25 mouse cellular contexts compared by ENCODE assay signal in the genomic region with DNA sequence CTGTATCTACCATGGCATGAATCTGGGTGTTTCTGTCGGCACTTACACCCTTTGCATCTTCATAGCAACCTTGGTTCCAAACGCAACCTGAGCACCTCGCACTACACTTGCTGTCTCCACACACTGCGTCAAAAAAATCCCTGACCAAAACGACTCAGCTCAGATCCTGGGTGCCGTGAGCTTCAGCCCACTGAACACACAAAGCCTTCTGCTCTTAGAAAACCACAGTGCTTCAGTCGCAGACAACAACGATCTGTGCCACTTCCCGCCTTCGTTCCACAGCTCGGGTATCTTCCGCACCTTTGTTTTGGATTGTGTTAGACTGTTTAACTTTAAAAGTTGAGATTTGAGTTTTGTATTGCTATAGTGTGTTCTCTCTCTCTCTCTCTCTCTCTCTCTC.
A peak's percentile ranks its signal among the peaks of the same experiment; 100 is the strongest.
DNase-seq lines count a peak whose midpoint lies in the region; ATAC-seq and TF ChIP-seq lines count a peak whose summit lies in the region.
"Had no signal": no experiment of that assay in that cellular context is flagged by ENCODE, and none has a peak within 500 bp of the region (broad histone marks: within the 10 kb centered on the region; RNA-seq: fewer than 3 reads in every experiment).

No protein-coding gene starts in this region.

- H3K27me3 ChIP-seq in thymus, adult 2 months (ENCODE audit: control insufficient read depth, insufficient read depth, low read length): no peaks in the 10 kb centered on the region
- no peaks in the 10 kb centered on the region for H3K27me3 ChIP-seq in liver, postnatal 0 days (ENCODE audit: insufficient read depth, low read length)
- H3K27me3 ChIP-seq: embryonic facial prominence, embryonic 12.5 days; forebrain, embryonic 12.5 days; limb, embryonic 12.5 days had no signal

- no peak for TF ChIP-seq EP300 in liver, postnatal 0 days (IDR thresholded peaks at IDR 0.05; ENCODE audit: low read depth)

- TF ChIP-seq POLR2A in thymus, adult 2 months (IDR thresholded peaks at IDR 0.05; ENCODE audit: control insufficient read depth, extremely low read depth, insufficient read depth, low read length, poor library complexity): no peak

- no peak overlapping the region for H3K4me2 ChIP-seq in liver, postnatal 0 days (ENCODE audit: low read depth, low read length)
- H3K4me2 ChIP-seq: embryonic facial prominence, embryonic 12.5 days; forebrain, embryonic 12.5 days; heart, embryonic 11.5 days; limb, embryonic 12.5 days; liver, embryonic 11.5 days had no signal

- peak; percentile 78 for ATAC-seq in CD4-positive, CD25-positive, alpha-beta regulatory T cell, adult 4 months
- ATAC-seq in liver, postnatal 0 days: no peak
- ATAC-seq: hindbrain, postnatal 0 days; midbrain, embryonic 16.5 days had no signal

- no peak for TF ChIP-seq CTCF in thymus, adult 2 months (IDR thresholded peaks at IDR 0.05; ENCODE audit: borderline replicate concordance, control insufficient read depth, extremely low read depth, insufficient read depth, low read length, poor library complexity)
- TF ChIP-seq CTCF in liver, postnatal 0 days (IDR thresholded peaks at IDR 0.05; ENCODE audit: low read depth): no peak

- peaks cover 25% of the 10 kb centered on the region for H3K4me1 ChIP-seq in thymus, adult 2 months (replicated peaks; ENCODE audit: control insufficient read depth, insufficient read depth, low read length)
- H3K4me1 ChIP-seq in liver, postnatal 0 days (ENCODE audit: insufficient read depth): no peaks in the 10 kb centered on the region
- H3K4me1 ChIP-seq: embryonic facial prominence, embryonic 12.5 days; forebrain, embryonic 12.5 days; limb, embryonic 12.5 days; midbrain, embryonic 10.5 days had no signal

- WGBS in thymus, adult 2 months: 7% methylated on average over 12 of the region's 12 CpGs
- 53% methylated on average over 12 of the region's 12 CpGs for WGBS in liver, postnatal 0 days (ENCODE audit: insufficient replicate concordance)

- peak overlapping the region; percentile 28 for H3K27ac ChIP-seq in thymus, adult 2 months (ENCODE audit: control insufficient read depth, insufficient read depth, low read length)
- H3K27ac ChIP-seq in liver, postnatal 0 days (ENCODE audit: low read depth): no peak overlapping the region
- H3K27ac ChIP-seq: embryonic facial prominence, embryonic 12.5 days; forebrain, embryonic 12.5 days; hindbrain, postnatal 0 days; kidney, postnatal 0 days; limb, embryonic 12.5 days; midbrain, embryonic 10.5 days had no signal

- H3K4me3 ChIP-seq in thymus, adult 2 months (ENCODE audit: control insufficient read depth, insufficient read depth, low read length): peak overlapping the region; percentile 9; the same call in 1 of the 2 replicates
- no peak overlapping the region for H3K4me3 ChIP-seq in liver, postnatal 0 days (ENCODE audit: low read depth, low read length)
- H3K4me3 ChIP-seq: embryonic facial prominence, embryonic 12.5 days; forebrain, embryonic 12.5 days; limb, embryonic 12.5 days; midbrain, embryonic 10.5 days; myocyte had no signal

- peak; percentile 18 for DNase-seq in ZHBTc4 (ENCODE audit: low read depth, low spot score)
- DNase-seq in thymus, adult 2 months: peak; percentile 39
- peak; percentile 42 for DNase-seq in thymus, postnatal 4 days
- DNase-seq in kidney, postnatal 4 days: no peak
- DNase-seq in frontal cortex, postnatal 10 days (ENCODE audit: low spot score in 2 of 2): no peak
- no peak for DNase-seq in liver, postnatal 0 days
- DNase-seq: adrenal gland, adult 8-10 months; B cell, adult 2 months; cerebellum, adult 11-12 months; cerebellum, postnatal 25 days; kidney, adult 11 months; lung, adult 18-20 months; lung, postnatal 10 days; right cerebral cortex, adult 18-20 months had no signal

- no peaks in the 10 kb centered on the region for H3K9me3 ChIP-seq in liver, postnatal 0 days (ENCODE audit: low read length)
- H3K9me3 ChIP-seq: embryonic facial prominence, embryonic 12.5 days; forebrain, embryonic 12.5 days; limb, embryonic 12.5 days; midbrain, embryonic 10.5 days had no signal

- no peaks in the 10 kb centered on the region for H3K36me3 ChIP-seq in thymus, adult 2 months (ENCODE audit: control insufficient read depth, insufficient read depth, low read length)
- H3K36me3 ChIP-seq in liver, postnatal 0 days (replicated peaks; ENCODE audit: insufficient read depth, low read length): no peaks in the 10 kb centered on the region
- H3K36me3 ChIP-seq: embryonic facial prominence, embryonic 12.5 days; forebrain, embryonic 12.5 days; limb, embryonic 12.5 days; midbrain, embryonic 10.5 days had no signal

- no peak overlapping the region for H3K9ac ChIP-seq in liver, postnatal 0 days (replicated peaks)
- H3K9ac ChIP-seq: embryonic facial prominence, embryonic 12.5 days; forebrain, embryonic 12.5 days; limb, embryonic 12.5 days had no signal

Comparison
In these comparisons a context has a peak if more than half of its experiments do, and no peak if none do; other contexts are left out.
1. DNase-seq: peak in ZHBTc4 (single experiment), thymus, adult 2 months (single experiment) and thymus, postnatal 4 days (single experiment); none in kidney, postnatal 4 days (0 of 2), frontal cortex, postnatal 10 days (0 of 2) and liver, postnatal 0 days (single experiment).